9 mouse cellular contexts compared by ENCODE assay signal in the genomic region with DNA sequence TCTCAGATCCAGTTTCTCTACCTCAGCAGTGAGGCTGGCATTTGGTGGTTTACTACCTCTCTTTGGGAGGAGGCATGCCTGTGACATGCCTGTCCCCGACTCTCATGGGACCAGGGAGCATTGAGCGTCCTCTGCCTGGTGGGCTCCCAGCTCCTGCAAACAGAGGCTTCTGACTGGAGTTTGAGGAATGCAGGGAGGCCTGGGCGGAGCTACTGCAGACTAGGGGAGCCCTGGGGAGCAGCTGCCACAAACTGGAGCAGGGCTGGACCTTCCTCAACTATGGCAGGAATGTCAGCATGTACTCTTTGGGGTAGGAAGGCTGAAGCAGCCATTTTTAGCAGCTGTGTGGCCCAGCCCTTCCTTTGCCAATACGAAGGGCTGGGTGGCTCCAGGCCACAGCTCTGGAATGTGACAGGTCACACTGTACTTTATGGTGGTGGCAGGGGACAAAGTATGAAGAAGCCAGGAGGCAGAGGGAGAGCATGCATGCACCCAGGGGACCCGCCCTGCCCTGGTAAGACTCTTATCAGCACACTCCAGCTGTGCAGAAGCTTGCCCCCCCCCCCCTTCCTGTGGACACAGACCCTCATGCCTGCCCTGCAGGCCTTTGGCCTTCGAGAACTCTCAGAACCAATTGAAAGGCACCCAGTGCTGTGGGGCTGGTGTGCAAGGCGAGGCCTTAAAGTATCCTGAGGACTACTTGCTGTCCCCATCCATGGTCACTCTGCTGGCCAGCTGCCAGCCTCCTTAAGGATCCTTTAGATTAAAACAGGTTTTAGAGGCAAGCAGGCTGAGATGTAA.
DNase-seq lines count a peak whose midpoint lies in the region; ATAC-seq lines count a peak whose summit lies in the region.
"Had no signal": no experiment of that assay in that cellular context is flagged by ENCODE, and none has a peak within 500 bp of the region (broad histone marks: within the 10 kb centered on the region; RNA-seq: fewer than 3 reads in every experiment).

No protein-coding gene starts in this region.

- ATAC-seq in forebrain, embryonic 16.5 days, result no peak
- peak; percentile 81 for ATAC-seq in common myeloid progenitor, adult 5-6 weeks (replicated peaks; ENCODE audit: low read depth, poor library complexity, severe bottlenecking)
- peak; percentile 93 for ATAC-seq in heart, embryonic 12.5 days (ENCODE audit: insufficient number of reproducible peaks, low FRiP score)
- ATAC-seq in monocyte, adult 5-6 weeks (replicated peaks; ENCODE audit: insufficient number of reproducible peaks, low FRiP score, low TSS enrichment, poor library complexity, severe bottlenecking), result no peak
- ATAC-seq in activated CD4-positive, CD25-positive, alpha-beta regulatory T cell, adult 4 months, result no peak

- no peak overlapping the region for H3K4me3 ChIP-seq in forebrain, embryonic 10.5 days
- H3K4me3 ChIP-seq in forebrain, embryonic 16.5 days (replicated peaks; ENCODE audit: low read length), result no peak overlapping the region
- no peak overlapping the region for H3K4me3 ChIP-seq in heart, embryonic 12.5 days
- peak overlapping the region; percentile 71 for H3K4me3 ChIP-seq in megakaryocyte, embryonic 14.5 days (replicated peaks)

- H3K9ac ChIP-seq in forebrain, embryonic 16.5 days (replicated peaks; ENCODE audit: low read depth, low read length), result no peak overlapping the region
- peak overlapping the region; percentile 34; the same call in 1 of the 2 replicates for H3K9ac ChIP-seq in heart, embryonic 12.5 days

- H3K4me1 ChIP-seq in forebrain, embryonic 10.5 days, result peaks cover 36% of the 10 kb centered on the region
- peaks cover 4% of the 10 kb centered on the region; the same call in 1 of the 2 replicates for H3K4me1 ChIP-seq in forebrain, embryonic 16.5 days (replicated peaks; ENCODE audit: control insufficient read depth, insufficient read depth, low read length)
- peaks cover 63% of the 10 kb centered on the region for H3K4me1 ChIP-seq in heart, embryonic 12.5 days (replicated peaks)
- peaks cover 99% of the 10 kb centered on the region for H3K4me1 ChIP-seq in megakaryocyte, embryonic 14.5 days

- 48% methylated on average over 7 of the region's 7 CpGs for WGBS in forebrain, embryonic 10.5 days
- WGBS in forebrain, embryonic 16.5 days, result 65% methylated on average over 7 of the region's 7 CpGs
- 12% methylated on average over 7 of the region's 7 CpGs for WGBS in heart, embryonic 12.5 days

- no peaks in the 10 kb centered on the region for H3K27me3 ChIP-seq in forebrain, embryonic 10.5 days (ENCODE audit: poor library complexity, severe bottlenecking)
- H3K27me3 ChIP-seq in forebrain, embryonic 16.5 days (replicated peaks; ENCODE audit: control insufficient read depth, insufficient read depth, low read length), result no peaks in the 10 kb centered on the region
- no peaks in the 10 kb centered on the region for H3K27me3 ChIP-seq in heart, embryonic 12.5 days (replicated peaks)
- H3K27me3 ChIP-seq in megakaryocyte, embryonic 14.5 days (replicated peaks), result no peaks in the 10 kb centered on the region
- H3K27me3 ChIP-seq: CH12.LX had no signal

- H3K27ac ChIP-seq in forebrain, embryonic 10.5 days, result peak overlapping the region; percentile 65
- H3K27ac ChIP-seq in forebrain, embryonic 16.5 days (ENCODE audit: low read length), result no peak overlapping the region
- H3K27ac ChIP-seq in heart, embryonic 12.5 days (ENCODE audit: poor library complexity, severe bottlenecking), result peak overlapping the region; percentile 79

- peaks cover 10% of the 10 kb centered on the region; the same call in 1 of the 2 replicates for H3K9me3 ChIP-seq in forebrain, embryonic 10.5 days
- H3K9me3 ChIP-seq in forebrain, embryonic 16.5 days (ENCODE audit: control insufficient read depth, low read length), result no peaks in the 10 kb centered on the region
- peaks cover 8% of the 10 kb centered on the region for H3K9me3 ChIP-seq in heart, embryonic 12.5 days (replicated peaks)
- peaks cover 20% of the 10 kb centered on the region for H3K9me3 ChIP-seq in megakaryocyte, embryonic 14.5 days

- DNase-seq in forebrain, embryonic 10.5 days (ENCODE audit: extremely low spot score, low spot score), result no peak
- DNase-seq in kidney, postnatal 14 days, result peak; percentile 86

- no peaks in the 10 kb centered on the region for H3K36me3 ChIP-seq in forebrain, embryonic 10.5 days (replicated peaks)
- no peaks in the 10 kb centered on the region for H3K36me3 ChIP-seq in forebrain, embryonic 16.5 days (ENCODE audit: control insufficient read depth, insufficient read depth)
- H3K36me3 ChIP-seq in heart, embryonic 12.5 days, result no peaks in the 10 kb centered on the region
- peaks cover 18% of the 10 kb centered on the region for H3K36me3 ChIP-seq in megakaryocyte, embryonic 14.5 days (replicated peaks; ENCODE audit: low read length)

- H3K4me2 ChIP-seq in forebrain, embryonic 16.5 days (ENCODE audit: low read length), result no peak overlapping the region
- peak overlapping the region; percentile 23 for H3K4me2 ChIP-seq in heart, embryonic 12.5 days

Comparison
In these comparisons a context has a peak if more than half of its experiments do, and no peak if none do; other contexts are left out.
1. ATAC-seq: peak in common myeloid progenitor, adult 5-6 weeks (single experiment) and heart, embryonic 12.5 days (single experiment); none in forebrain, embryonic 16.5 days (single experiment), monocyte, adult 5-6 weeks (single experiment) and activated CD4-positive, CD25-positive, alpha-beta regulatory T cell, adult 4 months (single experiment).